ENCODE assay signal across 20 mouse cellular contexts in the genomic region with DNA sequence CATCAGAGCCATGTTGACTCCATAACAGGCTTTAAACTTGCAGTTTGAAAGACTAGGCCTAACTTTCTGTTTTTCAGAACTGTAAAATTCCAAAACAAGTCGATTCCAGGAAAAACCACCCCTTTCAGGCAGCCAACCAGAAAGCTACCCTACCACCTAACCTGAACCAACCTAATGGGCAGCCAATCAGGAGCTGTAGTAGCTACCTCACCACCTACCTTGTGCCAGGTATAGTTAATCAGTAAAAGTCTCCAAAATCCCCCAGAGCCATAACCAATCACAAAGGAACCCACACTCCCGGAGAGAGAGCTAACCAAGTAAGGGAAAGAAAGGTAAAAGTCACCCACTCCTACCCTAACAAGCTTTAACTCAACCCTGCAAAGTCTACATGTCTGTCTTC. TPM values are rescaled to one million over a fixed set of nuclear protein-coding genes. Genes with fewer than 3 reads are reported as not detected.
"Had no signal": no experiment of that assay in that cellular context is flagged by ENCODE, and none has a peak within 500 bp of the region (broad histone marks: within the 10 kb centered on the region; RNA-seq: fewer than 3 reads in every experiment).

No protein-coding gene starts in this region.

- DNase-seq: lung, adult 2 months; lung, postnatal 14 days; lung, postnatal 36 days; right cerebral cortex, postnatal 14 days; thymus, adult 2 months; thymus, postnatal 25 days; thymus, postnatal 4 days had no signal

- ATAC-seq: lung, postnatal 0 days; midbrain, embryonic 13.5 days; midbrain, embryonic 15.5 days had no signal

- H3K9ac ChIP-seq: lung, embryonic 15.5 days; midbrain, embryonic 13.5 days; midbrain, embryonic 15.5 days; neural tube, embryonic 12.5 days; stomach, embryonic 15.5 days had no signal

- H3K4me2 ChIP-seq: lung, embryonic 15.5 days; midbrain, embryonic 11.5 days; midbrain, embryonic 13.5 days; midbrain, embryonic 15.5 days; neural tube, embryonic 12.5 days; stomach, embryonic 15.5 days had no signal

- H3K36me3 ChIP-seq: lung, embryonic 15.5 days; midbrain, embryonic 13.5 days; midbrain, embryonic 15.5 days; neural tube, embryonic 12.5 days; stomach, embryonic 15.5 days had no signal

- H3K4me1 ChIP-seq: lung, embryonic 15.5 days; megakaryocyte, embryonic 14.5 days; midbrain, embryonic 13.5 days; midbrain, embryonic 15.5 days; neural tube, embryonic 12.5 days; stomach, embryonic 15.5 days had no signal

- H3K4me3 ChIP-seq: lung, embryonic 15.5 days; megakaryocyte, embryonic 14.5 days; midbrain, embryonic 13.5 days; midbrain, embryonic 15.5 days; neural tube, embryonic 12.5 days; stomach, embryonic 15.5 days had no signal

- H3K27ac ChIP-seq: lung, embryonic 15.5 days; macrophage; midbrain, embryonic 13.5 days; midbrain, embryonic 15.5 days; neural tube, embryonic 12.5 days; stomach, embryonic 15.5 days; stomach, postnatal 0 days had no signal

- H3K27me3 ChIP-seq: lung, embryonic 15.5 days; megakaryocyte, embryonic 14.5 days; midbrain, embryonic 13.5 days; midbrain, embryonic 15.5 days; neural tube, embryonic 12.5 days; stomach, embryonic 15.5 days had no signal

- H3K9me3 ChIP-seq: lung, embryonic 15.5 days; megakaryocyte, embryonic 14.5 days; midbrain, embryonic 13.5 days; midbrain, embryonic 15.5 days; neural tube, embryonic 12.5 days; stomach, embryonic 15.5 days had no signal

RNA-seq across cellular contexts. Expression of gene Col5a2, which starts 18.4 kb away (rescaled TPM):
- total RNA-seq: megakaryocyte progenitor cell, adult 5-6 weeks; monocyte, adult 5-6 weeks; neutrophil, adult 5-6 weeks had no signal
